Mouse (Mus musculus) adrenal gland, postnatal 25 days (tissue): ENCODE measurements around the gene Clic5. TPM values are rescaled to one million over a fixed set of nuclear protein-coding genes. Genes with fewer than 3 reads are reported as not detected.

Source experiments
- DNase-seq: peaks from one replicate; pipeline ENCODE4 v3.0.0; 2021; ENCODE audit warnings: mixed read lengths
- total RNA-seq: library from RNA; stranded (reverse); gene quantifications from 2 replicates; pipeline ENCODE4 v1.2.3, GENCODE M21; 2021

Gene Clic5
- total RNA-seq, 1 experiment from 2014 or later, result 13.4 TPM

DNA sequence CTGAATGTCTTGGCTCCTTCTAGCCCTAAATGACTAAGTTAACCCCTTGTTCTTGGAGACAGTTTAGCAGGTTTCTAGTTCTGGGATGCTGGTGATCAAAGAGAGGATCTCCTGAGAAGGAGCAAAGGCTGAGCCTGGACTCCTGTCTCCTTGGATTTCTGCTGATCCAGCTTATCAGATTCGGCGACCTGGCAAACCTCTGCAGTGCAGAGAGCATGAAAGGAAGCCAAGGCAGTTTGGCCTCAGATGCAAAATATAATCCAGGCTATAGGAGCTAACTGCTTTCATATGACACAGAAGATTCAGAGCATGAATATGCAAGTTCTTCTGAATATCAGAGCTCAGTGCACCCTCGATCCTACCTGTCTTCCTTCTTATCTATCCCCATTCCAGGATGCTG, 83.0 kb downstream of the Clic5 start:
- no peak for DNase-seq

DNA sequence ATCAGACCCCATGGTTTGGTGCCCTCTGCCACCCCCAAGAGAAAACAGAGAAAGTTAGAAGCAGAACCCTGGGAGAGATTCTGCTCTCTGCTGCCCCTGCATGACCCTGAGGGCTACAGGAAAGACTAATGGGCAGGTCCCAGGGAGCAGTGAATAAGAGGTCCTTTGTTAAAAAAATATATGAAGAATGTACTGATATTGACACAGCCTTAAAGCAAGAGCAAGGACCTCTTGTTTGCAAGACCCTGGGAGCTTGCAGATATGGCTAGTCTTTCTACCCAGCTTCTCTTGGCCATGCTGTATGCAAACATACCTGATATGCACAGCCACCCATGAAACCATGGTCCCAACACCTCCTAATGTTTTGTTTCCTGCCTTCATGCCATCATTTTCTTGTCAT, 86.4 kb downstream of the Clic5 start:
- DNase-seq, result no peak

DNA sequence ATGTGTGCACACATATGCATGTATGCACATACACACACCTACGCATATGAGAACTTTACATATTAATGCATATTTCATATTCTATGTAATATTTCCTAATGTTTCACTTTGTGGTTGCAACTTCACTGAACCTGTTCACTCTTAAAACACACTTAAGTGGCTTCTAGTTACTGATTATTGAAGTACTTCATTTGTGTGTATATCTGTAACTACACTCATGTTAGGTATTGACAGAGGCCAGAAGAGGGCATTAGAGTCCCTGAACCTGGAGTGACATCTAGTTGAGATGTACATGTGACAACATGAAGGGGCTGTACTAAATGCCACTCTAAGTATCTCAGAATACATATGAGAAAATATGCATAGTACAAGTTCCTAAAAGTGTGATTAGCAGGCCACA, 99.9 kb downstream of the Clic5 start:
- no peak for DNase-seq

DNA sequence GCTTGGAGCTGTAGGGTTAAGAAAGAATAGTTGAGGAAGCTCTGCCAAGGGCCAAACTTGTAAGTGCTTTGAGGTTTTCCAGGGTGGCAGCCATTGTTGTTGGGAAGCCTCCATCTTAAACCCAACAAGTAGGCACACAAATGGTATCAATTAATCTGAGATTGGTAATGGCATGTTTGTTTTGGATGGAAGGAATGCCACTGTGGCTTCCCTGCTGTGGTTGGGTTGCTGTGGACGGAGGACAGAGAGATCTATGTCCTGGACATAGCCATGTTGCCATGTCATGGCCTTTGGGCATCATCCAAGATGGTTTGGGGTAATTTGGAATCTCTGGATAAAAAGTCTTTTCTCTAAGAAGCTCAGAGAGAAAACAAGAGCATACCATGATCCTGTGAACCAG, 108.8 kb downstream of the Clic5 start:
- DNase-seq, result no peak

DNA sequence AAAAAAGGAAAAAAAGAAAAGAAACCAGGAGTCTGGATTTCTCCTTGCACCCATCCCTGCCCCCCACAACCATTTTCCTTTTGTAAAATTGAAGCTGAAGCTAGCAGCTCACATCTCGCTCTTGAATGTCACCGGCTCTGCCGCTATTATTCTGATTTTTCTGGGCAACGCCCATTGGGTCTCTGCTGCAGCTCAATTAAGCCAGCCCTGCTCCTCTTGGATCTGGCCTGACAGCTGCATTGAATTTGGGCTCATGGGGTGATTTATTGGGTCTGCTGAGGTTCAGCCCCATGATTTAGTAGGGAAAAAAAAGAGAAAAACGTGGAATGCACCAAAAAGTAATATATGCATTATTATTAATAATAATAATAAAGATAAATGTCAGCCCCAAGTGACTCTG, 111.9 kb downstream of the Clic5 start:
- no peak for DNase-seq

DNA sequence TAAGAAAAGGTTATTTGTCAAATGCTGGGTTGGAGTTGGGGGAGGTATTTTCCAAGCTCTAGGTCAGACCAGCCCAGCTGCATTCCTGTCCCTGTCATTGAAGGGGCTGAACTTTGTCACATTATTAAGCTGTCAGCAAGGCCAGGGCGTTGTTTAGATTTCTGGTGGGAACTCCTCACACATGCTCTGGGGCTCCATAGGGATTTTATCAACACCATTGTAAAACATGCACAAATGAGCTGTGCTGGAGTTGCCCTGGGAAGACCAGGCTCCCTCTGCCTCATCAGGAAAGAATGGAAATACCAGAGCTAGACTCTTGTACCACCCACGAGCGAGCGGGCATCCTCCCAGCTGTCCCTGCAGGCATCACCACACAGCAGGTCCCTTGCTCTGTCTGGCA, 112.3 kb downstream of the Clic5 start:
- DNase-seq, result no peak

DNA sequence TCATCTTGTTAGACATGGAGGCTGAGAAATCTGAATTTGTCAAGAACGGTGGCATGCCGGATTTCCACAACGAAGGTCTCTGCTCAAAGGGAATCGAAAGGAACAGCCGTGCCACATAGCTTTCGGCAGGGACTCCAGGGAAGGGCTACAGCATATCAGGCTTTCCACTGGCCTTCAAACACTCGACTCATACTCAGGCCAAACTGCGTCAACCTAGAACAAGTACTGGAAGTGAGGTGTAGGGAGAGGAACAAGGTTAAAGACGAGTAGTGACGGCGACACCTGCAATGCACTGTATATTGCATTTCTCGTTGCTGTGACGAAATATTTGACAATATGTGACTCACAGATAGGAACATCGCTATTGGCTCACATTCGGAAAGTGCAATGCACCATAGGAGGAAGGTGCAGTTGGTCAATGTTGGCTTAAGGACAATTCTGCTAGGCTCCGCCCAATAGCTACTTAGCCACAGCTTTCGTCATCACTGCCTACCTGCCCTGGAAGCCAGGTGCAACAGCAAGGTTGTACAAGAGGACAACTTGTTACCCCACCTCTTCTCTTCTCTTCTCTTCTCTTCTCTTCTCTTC, 112.9 kb downstream of the Clic5 start:
- no peak for DNase-seq

DNA sequence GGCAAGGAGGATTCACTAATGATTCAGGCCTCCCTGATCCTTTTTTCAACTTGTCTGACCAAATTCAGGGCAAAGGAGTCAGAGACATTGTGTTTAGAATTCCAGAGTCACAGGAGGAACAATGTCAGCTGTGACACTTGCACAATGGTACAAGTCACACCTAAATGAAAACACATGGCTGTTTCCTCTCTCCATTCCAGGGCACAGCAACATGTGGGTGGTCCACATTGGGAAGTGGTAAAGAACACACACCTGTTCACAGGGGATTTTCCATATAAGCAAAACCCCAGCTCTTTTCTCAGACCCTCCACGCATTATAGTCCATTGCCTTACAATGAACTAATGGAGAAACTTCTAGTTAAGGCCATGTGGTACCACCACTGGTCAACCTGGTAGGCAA, 115.7 kb downstream of the Clic5 start:
- DNase-seq, result no peak

DNA sequence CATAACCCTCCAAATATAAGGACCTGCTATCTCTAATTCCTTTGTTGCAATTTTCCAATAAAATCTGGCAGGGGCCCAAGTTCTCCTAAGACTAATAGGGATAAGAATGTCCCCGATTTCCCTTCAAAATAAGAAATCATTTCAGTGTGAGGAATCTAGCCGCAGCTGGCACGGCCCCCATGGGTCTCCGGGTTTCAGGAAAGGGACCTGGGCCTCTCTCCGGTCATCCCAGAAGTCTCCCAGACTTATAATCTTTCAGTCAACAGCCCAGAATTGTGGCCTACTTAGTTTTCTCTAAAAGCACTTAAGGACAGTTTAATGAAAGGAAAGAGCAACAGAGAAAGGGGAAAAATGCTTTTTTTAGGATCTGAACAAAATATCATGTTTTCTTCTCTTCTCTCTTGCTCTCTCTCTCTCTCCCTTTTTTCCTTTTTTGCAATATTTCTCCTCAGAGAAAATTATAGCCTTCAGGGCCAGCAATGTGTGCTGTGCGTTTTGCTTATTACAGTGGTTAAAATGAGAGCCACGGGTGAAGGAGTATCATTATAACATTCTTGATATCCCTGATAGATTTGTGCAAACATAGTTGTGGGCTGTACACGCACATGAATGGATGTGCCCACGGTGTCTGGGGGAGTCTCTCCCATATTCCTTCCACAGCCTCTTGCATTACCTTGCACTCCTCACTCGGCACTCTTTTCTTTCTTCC, 121.7 kb downstream of the Clic5 start:
- no peak for DNase-seq

DNA sequence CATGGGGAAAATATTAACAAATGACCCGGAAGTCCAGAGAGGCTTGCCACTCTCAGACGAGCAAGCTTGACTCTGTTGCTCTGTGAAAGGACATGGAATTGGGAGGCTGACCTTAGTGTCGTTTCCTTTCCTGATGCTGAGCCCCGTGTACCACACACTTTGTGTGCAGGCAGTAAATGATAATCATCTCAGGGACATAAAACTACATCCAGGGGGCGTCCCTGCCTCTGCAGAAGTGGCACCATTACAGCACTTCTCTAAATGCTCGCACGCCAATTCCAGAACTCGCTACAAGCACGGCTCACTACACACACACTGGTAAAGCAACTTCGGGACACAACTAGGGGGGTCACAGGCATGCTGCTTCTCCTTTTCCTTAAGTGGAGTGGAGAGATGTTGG, 136.9 kb downstream of the Clic5 start:
- DNase-seq, result no peak

DNA sequence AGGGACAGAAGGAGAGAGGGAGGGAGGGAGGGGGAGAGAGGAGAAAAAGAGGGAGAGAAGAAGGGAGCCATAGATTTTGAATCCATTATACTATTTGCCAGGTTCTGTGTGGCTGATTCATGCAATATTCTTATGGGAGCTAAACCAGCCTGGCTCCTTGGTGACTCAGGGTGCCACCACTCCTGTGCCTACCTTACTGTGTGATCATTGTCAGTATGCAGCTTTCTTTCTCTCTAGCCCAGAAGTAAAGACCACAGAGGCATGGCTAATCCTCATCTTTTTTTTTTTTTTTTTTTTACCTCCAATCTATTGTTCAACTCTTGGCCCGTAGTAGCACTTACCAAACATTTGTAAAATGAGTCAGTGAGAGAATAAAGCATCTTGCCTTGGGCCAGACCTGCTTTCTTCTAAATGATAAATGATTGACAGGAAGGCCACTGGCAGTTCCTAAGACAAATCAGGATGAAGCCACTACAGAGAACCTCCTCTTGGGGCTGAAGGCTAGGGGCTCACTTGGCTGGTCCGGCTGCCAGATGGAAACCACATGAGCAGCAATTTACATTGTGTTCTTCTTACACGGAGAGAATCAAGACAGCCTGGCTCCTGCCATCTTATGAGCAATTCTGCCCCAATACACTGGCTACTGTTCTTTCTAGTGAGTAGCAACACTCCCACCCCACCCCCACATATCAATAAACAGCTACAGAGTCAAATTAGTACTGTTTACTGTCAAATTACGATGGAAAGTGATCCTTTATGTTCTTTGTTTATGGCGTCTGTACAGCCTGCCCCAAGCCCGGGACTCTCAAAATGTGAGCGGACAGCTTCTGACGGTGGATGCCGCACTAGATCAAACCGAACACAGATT, 139.1 kb downstream of the Clic5 start:
- no peak for DNase-seq

DNA sequence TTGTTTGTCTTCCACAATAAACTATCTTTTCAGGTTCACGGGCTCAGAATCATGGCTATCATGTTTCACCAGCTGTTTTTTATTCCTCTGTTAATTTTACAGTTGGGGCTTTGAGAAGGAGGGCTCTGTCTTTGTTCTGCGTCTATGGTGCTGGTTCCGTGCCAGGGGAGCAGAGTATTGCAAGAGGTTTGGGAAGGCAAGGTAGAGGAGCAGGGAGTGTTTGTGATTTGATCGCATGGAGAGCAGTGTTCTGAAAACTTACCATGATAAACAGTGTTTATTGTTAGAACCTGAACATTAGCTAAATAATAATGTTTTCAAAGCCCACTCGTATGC, 139.7 kb downstream of the Clic5 start:
- no peak for DNase-seq

Other genes starting within 250 kb of the Clic5 start
- 34.1 and 38.6 TPM in 2 replicates for gene Enpp5, start 109.8 kb upstream of the Clic5 start, total RNA-seq
- 8.3 and 10.9 TPM in 2 replicates for gene Enpp4, start 82.8 kb upstream of the Clic5 start, total RNA-seq